In the genomic region with DNA sequence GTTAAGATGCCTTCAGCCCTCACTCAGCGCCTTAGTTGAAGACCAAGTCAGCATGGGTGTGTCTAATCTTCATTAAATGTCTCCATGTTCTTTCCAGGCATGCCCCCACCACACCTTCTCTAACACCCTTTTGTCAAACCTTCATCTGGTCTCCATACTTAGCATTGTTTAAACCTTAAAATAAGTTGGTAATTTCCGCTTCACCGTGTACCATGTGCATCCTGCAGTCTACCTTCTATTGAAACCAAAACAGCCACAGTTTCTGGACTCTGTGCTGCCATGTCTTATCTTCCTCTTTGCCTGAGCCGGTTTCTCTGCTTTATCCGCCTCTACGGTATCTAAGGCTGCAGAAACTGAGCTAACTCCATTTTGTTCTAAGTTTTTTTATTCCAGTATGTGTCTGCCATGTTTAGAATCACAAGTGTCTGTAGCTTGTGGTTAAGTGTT, we compare ENCODE assay signal across 8 mouse cellular contexts. TPM values are rescaled to one million over a fixed set of nuclear protein-coding genes. Genes with fewer than 3 reads are reported as not detected.
DNase-seq lines count a peak whose midpoint lies in the region; ATAC-seq and TF ChIP-seq lines count a peak whose summit lies in the region.

No protein-coding gene starts in this region.

- ATAC-seq in forebrain, embryonic 12.5 days (ENCODE audit: low FRiP score), result no peak
- ATAC-seq in liver, embryonic 12.5 days, result peak; percentile 46

- intact Hi-C loops in heart, postnatal 25 days (cut with DNase I), result loop anchor here (2.0 kb wide), 1 partner anchor 312 kb away; no protein-coding TSS in a partner anchor

- H3K9ac ChIP-seq in forebrain, embryonic 12.5 days, result 0 out of 2 replicates have a peak overlapping the region, but pooled peaks have one; percentile 44
- H3K9ac ChIP-seq in liver, embryonic 12.5 days, result peak overlapping the region; percentile 94

- WGBS in forebrain, embryonic 12.5 days, result 46% methylated on average over 6 of the region's 6 CpGs
- WGBS in liver, embryonic 12.5 days (ENCODE audit: insufficient replicate concordance), result 12% methylated on average over 6 of the region's 6 CpGs
- 8% methylated on average over 6 of the region's 6 CpGs for whole genome bisulfite sequencing in thymus, adult 2 months

- no peak for TF ChIP-seq CTCF in thymus, adult 2 months (IDR thresholded peaks at IDR 0.05; ENCODE audit: borderline replicate concordance, control insufficient read depth, extremely low read depth, insufficient read depth, low read length, poor library complexity)

- TF ChIP-seq POLR2A in thymus, adult 2 months (IDR thresholded peaks at IDR 0.05; ENCODE audit: control insufficient read depth, extremely low read depth, insufficient read depth, low read length, poor library complexity), result no peak

- peak overlapping the region; percentile 94 for H3K4me3 ChIP-seq in forebrain, embryonic 12.5 days (replicated peaks)
- H3K4me3 ChIP-seq in liver, embryonic 12.5 days, result peak overlapping the region; percentile 89
- H3K4me3 ChIP-seq in thymus, adult 2 months (ENCODE audit: control insufficient read depth, insufficient read depth, low read length), result no peak overlapping the region

- no peak overlapping the region for H3K27ac ChIP-seq in forebrain, embryonic 12.5 days
- H3K27ac ChIP-seq in liver, embryonic 12.5 days, result peak overlapping the region; percentile 93
- H3K27ac ChIP-seq in thymus, adult 2 months (ENCODE audit: control insufficient read depth, insufficient read depth, low read length), result no peak overlapping the region

- peak; percentile 87 for DNase-seq in heart, adult 11 months
- DNase-seq in heart, postnatal 25 days (ENCODE audit: low spot score), result no peak
- peak; percentile 28 to 37 for DNase-seq in B cell, adult 2 months
- no peak for DNase-seq in adrenal gland, adult 18-20 months (ENCODE audit: low spot score in 2 of 2)
- no peak for DNase-seq in urinary bladder, postnatal 10 days (ENCODE audit: low spot score)
- no peak for DNase-seq in thymus, adult 2 months

- peaks cover 34% of the 10 kb centered on the region for H3K4me1 ChIP-seq in forebrain, embryonic 12.5 days
- peaks cover 56% of the 10 kb centered on the region for H3K4me1 ChIP-seq in liver, embryonic 12.5 days
- peaks cover 2% of the 10 kb centered on the region; the same call in 1 of the 2 replicates for H3K4me1 ChIP-seq in thymus, adult 2 months (replicated peaks; ENCODE audit: control insufficient read depth, insufficient read depth, low read length)

- H3K36me3 ChIP-seq in forebrain, embryonic 12.5 days (replicated peaks), result peaks cover 17% of the 10 kb centered on the region
- H3K36me3 ChIP-seq in liver, embryonic 12.5 days, result peaks cover 25% of the 10 kb centered on the region
- peaks cover 20% of the 10 kb centered on the region for H3K36me3 ChIP-seq in thymus, adult 2 months (ENCODE audit: control insufficient read depth, insufficient read depth, low read length)

- no peaks in the 10 kb centered on the region for H3K27me3 ChIP-seq in forebrain, embryonic 12.5 days
- no peaks in the 10 kb centered on the region for H3K27me3 ChIP-seq in liver, embryonic 12.5 days (replicated peaks)
- no peaks in the 10 kb centered on the region for H3K27me3 ChIP-seq in thymus, adult 2 months (ENCODE audit: control insufficient read depth, insufficient read depth, low read length)

- H3K9me3 ChIP-seq in forebrain, embryonic 12.5 days, result no peaks in the 10 kb centered on the region
- no peaks in the 10 kb centered on the region for H3K9me3 ChIP-seq in liver, embryonic 12.5 days (replicated peaks)

- peak overlapping the region; percentile 62 for H3K4me2 ChIP-seq in forebrain, embryonic 12.5 days
- H3K4me2 ChIP-seq in liver, embryonic 12.5 days, result peak overlapping the region; percentile 100

RNA-seq across cellular contexts. Expression of gene Ivns1abp, which starts 2.4 kb away (rescaled TPM):
- total RNA-seq in heart, postnatal 25 days (2021), result 100 to 1,000 TPM; 516 to 557 TPM
- polyA plus RNA-seq in forebrain, embryonic 12.5 days (2016; fragmentation: Nextera tagmentation; extraction: Ambion mirVana), result 446 and 474 TPM in 2 replicates
- 140 and 141 TPM in 2 replicates for polyA plus RNA-seq in liver, embryonic 12.5 days (2016; fragmentation: Nextera tagmentation; extraction: Ambion mirVana)
- 100 to 1,000 TPM; 102 to 147 TPM for total RNA-seq in adrenal gland, adult 18-20 months (2021)
- polyA plus RNA-seq in thymus, adult 2 months (2012; rRNA removed), result 85.7 and 93.8 TPM in 2 replicates

Comparison
In these comparisons a context has a peak if more than half of its experiments do, and no peak if none do; other contexts are left out.
1. DNase-seq: peak in heart, adult 11 months (single experiment) and B cell, adult 2 months (2 of 2); none in heart, postnatal 25 days (single experiment), adrenal gland, adult 18-20 months (0 of 2), urinary bladder, postnatal 10 days (single experiment) and thymus, adult 2 months (single experiment).